Mouse (Mus musculus) heart, postnatal 0 days (tissue): ENCODE results near the gene Mydgf. TPM values are rescaled to one million over a fixed set of nuclear protein-coding genes. Genes with fewer than 3 reads are reported as not detected.

ENCODE experiments used
- ATAC-seq: fragments of 200-750 bp; cut with Nextera tagmentation; 2 replicates; pipeline ENCODE4 v1.8.0; 2017; ENCODE audit warnings: low read depth, moderate number of reproducible peaks, moderate library complexity; ENCODE audit not compliant: insufficient read depth
- DNase-seq: peaks from one replicate; pipeline ENCODE4 v3.0.0-alpha.2; 2016; ENCODE audit warnings: low spot score
- H3K27ac ChIP-seq: fragments of 300-500 bp; sonication (generic); 2 replicates; pipeline ENCODE4 v1.5.1; 2014; ENCODE audit warnings: low read depth, mild to moderate bottlenecking
- H3K27me3 ChIP-seq: fragments of 300-500 bp; sonication (generic); 2 replicates; pipeline ENCODE4 v1.6.1; 2014; ENCODE audit warnings: low read length, mixed read lengths; ENCODE audit not compliant: control insufficient read depth, insufficient read depth
- H3K36me3 ChIP-seq: fragments of 300-500 bp; sonication (generic); replicated peaks from 2 replicates; pipeline ENCODE4 v1.6.1; 2014; ENCODE audit warnings: low read length, mixed read lengths; ENCODE audit not compliant: control insufficient read depth, insufficient read depth
- H3K4me1 ChIP-seq: fragments of 300-500 bp; sonication (generic); 2 replicates; pipeline ENCODE4 v1.6.1; 2014; ENCODE audit warnings: antibody characterized with exemption; ENCODE audit not compliant: control insufficient read depth, insufficient read depth
- H3K4me2 ChIP-seq: fragments of 300-500 bp; sonication (generic); 2 replicates; pipeline ENCODE4 v1.6.1; 2014; ENCODE audit warnings: low read depth, mild to moderate bottlenecking, low read length, moderate library complexity
- H3K4me3 ChIP-seq: fragments of 300-500 bp; sonication (generic); 2 replicates; pipeline ENCODE4 v1.5.1; 2014; ENCODE audit warnings: low read depth, low read length
- H3K9ac ChIP-seq: fragments of 300-500 bp; sonication (generic); replicated peaks from 2 replicates; pipeline ENCODE4 v1.6.1; 2014; ENCODE audit warnings: low read depth, low read length, mixed read lengths
- H3K9me3 ChIP-seq: fragments of 300-500 bp; sonication (generic); replicated peaks from 2 replicates; pipeline ENCODE4 v1.6.1; 2016; ENCODE audit warnings: low read length; ENCODE audit not compliant: control insufficient read depth
- CTCF ChIP-seq: IDR thresholded peaks from 2 replicates; pipeline ENCODE4 v1.5.1; 2016; ENCODE audit warnings: antibody characterized with exemption, control low read depth, low read depth
- EP300 ChIP-seq: IDR thresholded peaks from 2 replicates; pipeline ENCODE4 v1.6.1; 2016; ENCODE audit warnings: antibody characterized with exemption, low read depth
- WGBS: fragments of 180-500 bp; shearing (Covaris S2); extraction: QIAGEN DNeasy Blood & Tissue Kit; methylation state at CpG from one replicate; pipeline ENCODE4 v1.1.7; 2014; 5-methylcytosine and 5-hydroxymethylcytosine counted together
- polyA plus RNA-seq: library from polyadenylated mRNA; unstranded; fragments of >200 nt; fragmentation: Nextera tagmentation; extraction: Ambion mirVana; gene quantifications from 2 replicates; pipeline ENCODE4 v1.2.1, GENCODE M21; 2015
- total RNA-seq: library from RNA; depleted of rRNA; stranded (reverse); fragments of >200 nt; gene quantifications from 2 replicates; pipeline ENCODE4 v1.2.3, GENCODE M21; 2014; ENCODE audit warnings: low replicate concordance

Gene Mydgf
- total and polyA plus RNA-seq, 2 experiments from 2014 or later = 42.9 to 52.0 TPM

DNA sequence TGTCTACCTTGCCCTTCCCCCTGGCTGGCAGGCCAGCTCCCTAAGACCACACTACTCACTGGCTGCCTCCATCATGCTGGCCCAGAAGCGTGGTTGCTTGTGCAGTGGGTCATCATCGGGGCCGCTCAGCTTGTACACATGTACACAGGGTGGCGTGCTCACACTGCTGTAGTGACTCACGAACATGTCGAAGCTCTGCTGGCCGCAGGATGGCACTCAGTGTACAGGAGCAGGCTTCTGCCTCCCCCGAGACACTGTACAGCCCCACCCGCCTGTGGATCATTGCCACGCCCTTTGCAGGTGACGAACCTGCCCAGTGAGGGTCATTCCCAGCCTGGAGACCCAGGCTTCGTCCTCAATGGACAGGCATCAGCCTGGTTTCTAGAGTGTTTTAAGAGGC, 10.6 kb upstream of the Mydgf start:
- DNase-seq = no peak
- Histone ChIP-seq H3K27ac (no peak overlapping the region), H3K4me1 (no peaks in the 10 kb centered on the region), H3K9me3 (no peaks in the 10 kb centered on the region), H3K4me2 (no peak overlapping the region), H3K36me3 (peaks cover 95% of the 10 kb centered on the region), H3K9ac (no peak overlapping the region), H3K27me3 (no peaks in the 10 kb centered on the region), H3K4me3 (no peak overlapping the region)
- no peak for ATAC-seq
- TF ChIP-seq EP300 (no peak), CTCF (no peak)
- 90% methylated on average over 12 of the region's 12 CpGs for WGBS

DNA sequence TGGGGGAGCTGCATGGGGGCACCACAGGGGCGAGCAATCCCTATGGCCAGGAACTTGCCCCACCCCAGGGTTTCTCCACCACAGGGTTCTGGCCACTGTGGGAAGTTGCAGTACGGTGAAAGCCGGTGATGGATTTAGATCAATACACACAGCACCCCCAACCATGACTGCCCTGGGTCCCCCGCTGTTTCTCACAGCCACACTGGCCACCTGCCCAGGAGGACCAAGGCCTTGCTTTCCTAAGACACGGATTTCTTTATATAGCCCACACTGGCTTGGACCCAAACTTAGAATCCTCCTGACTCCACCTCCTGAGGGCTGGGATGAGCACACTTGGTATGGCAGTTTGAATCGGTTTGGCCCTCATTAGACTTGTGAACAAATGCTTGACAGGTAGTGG, 7.5 kb upstream of the Mydgf start:
- no peaks in the 10 kb centered on the region for H3K4me1 ChIP-seq
- 76% methylated on average over 6 of the region's 6 CpGs for WGBS
- TF ChIP-seq CTCF (no peak), EP300 (no peak)
- ATAC-seq = no peak
- DNase-seq = no peak
- no peak overlapping the region for H3K4me3 ChIP-seq
- no peak overlapping the region for H3K27ac ChIP-seq
- no peaks in the 10 kb centered on the region for H3K27me3 ChIP-seq
- H3K9me3 ChIP-seq = no peaks in the 10 kb centered on the region
- H3K9ac ChIP-seq = no peak overlapping the region
- peaks cover 92% of the 10 kb centered on the region for H3K36me3 ChIP-seq
- no peak overlapping the region for H3K4me2 ChIP-seq

DNA sequence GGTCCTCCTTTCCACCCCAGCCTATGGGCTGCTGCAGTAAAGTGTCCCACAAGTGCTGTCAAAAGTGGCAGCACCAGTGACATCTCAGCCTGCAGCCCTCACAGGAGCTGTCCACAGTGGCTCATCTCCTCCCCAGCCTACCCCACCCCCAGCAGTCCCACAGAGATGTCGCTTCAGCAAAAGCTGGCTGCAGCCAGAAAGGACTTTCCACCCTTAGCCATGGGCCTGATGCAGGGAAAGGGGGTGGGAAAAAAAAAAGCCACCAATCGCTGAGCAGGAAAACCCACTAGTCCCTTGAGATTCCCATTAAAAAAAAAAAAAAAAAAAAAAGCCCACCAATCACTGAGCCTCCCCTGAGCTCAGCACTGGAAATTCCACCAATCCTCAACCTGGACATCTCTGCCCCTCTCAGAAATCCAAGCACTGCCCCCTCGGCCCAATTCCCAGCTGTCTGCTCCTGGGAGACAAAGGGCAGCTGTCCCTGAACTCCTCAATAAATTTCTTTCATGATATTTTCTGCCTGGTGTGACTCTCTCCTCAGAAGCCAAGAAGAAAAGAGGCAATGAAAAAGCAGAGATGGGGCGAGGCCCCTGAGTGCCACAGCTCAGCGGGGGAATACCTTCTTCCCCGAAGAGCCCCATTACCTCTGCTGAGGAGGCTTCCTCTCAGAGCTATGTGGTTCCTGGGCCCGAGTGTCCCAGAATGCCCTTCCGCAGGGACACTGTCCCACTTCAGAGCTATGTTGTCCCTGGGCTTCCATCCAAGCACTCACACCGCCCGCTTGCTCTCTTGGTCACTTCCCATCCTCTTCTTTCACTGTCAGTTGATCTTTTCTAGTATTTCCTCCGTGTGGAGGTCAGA, 1.8 kb upstream of the Mydgf start:
- ATAC-seq = peak; percentile 40
- H3K9ac ChIP-seq = 0 out of 2 replicates have a peak overlapping the region, but pooled peaks have one; percentile 1

DNA sequence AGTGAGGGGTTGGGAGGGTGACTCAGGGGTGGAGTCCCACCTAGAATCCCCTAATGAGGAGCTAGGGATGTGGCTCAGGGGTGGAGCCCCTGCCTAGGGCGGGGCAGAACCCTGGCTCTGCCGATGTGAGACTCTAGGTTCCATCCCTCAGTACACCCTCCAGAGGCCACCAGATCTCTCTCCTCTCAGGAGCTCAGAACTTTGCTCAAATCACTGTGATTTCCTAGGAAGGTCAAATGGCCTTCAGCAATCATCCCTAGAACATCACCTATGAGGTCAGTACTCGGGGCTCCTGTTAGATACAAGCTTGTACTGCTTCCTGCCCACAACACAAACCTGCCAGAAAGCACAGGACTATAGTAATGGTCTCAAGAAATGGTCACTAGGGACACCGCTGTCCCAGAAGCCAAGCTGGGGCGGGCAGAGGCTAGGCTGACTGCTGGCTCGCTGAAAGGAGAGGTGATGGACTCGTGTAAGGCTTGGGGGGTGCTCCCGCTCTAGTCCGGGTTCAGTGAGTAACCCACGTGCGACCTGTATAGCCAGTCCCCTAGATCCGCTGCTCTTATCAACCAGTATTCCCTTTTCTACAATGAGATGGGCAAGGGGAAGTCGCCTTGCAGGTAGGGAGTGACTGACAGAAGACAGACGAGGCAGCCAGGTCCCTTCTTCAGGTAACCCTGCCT, 604 bp downstream of the Mydgf start:
- H3K4me3 ChIP-seq = peak overlapping the region; percentile 76
- peaks cover 6% of the 10 kb centered on the region; the same call in 1 of the 2 replicates for H3K4me1 ChIP-seq
- peak overlapping the region; percentile 57 for H3K27ac ChIP-seq
- H3K36me3 ChIP-seq = peaks cover 57% of the 10 kb centered on the region
- ATAC-seq = 0 out of 2 replicates have a peak, but pooled peaks have one; percentile 1
- WGBS = 1% methylated on average over 14 of the region's 14 CpGs
- no peak for DNase-seq
- no peak for TF ChIP-seq CTCF
- peak overlapping the region; percentile 70 for H3K9ac ChIP-seq
- H3K9me3 ChIP-seq = no peaks in the 10 kb centered on the region
- H3K27me3 ChIP-seq = no peaks in the 10 kb centered on the region
- H3K4me2 ChIP-seq = peak overlapping the region; percentile 81

More for the DNA sequence above, 1.8 kb upstream of the Mydgf start:
- peak; percentile 56 for DNase-seq
- Histone ChIP-seq H3K9me3 (no peaks in the 10 kb centered on the region), H3K36me3 (peaks cover 59% of the 10 kb centered on the region), H3K4me1 (peaks cover 6% of the 10 kb centered on the region; the same call in 1 of the 2 replicates), H3K4me2 (0 out of 2 replicates have a peak overlapping the region, but pooled peaks have one; percentile 81), H3K27ac (peak overlapping the region; percentile 71), H3K4me3 (no peak overlapping the region), H3K27me3 (no peaks in the 10 kb centered on the region)
- 34% methylated on average over 11 of the region's 11 CpGs for WGBS
- TF ChIP-seq EP300 (no peak), CTCF (no peak)

DNA sequence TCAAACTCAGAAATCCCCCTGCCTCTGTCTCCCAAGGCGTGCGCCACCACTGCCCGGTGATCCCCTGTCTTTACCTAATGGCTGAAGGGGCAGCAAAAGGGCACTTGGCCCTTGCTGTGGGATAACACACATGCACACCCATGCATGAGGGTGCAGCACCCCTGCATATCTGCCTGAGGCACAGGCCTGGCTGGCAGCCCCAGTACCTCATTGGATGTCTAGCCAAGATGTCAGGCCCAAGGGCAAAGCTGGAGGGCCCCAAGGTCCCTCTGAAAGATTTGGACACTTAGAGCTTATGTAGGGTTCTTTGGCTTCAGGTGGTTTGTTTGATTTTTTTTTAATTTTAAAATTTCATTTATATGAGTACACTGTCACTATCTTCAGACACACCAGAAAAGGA, 8.3 kb downstream of the Mydgf start:
- peaks cover 1% of the 10 kb centered on the region; the same call in 1 of the 2 replicates for H3K4me1 ChIP-seq
- H3K36me3 ChIP-seq = peaks cover 58% of the 10 kb centered on the region
- TF ChIP-seq CTCF (no peak), EP300 (no peak)

More for the DNA sequence above, 8.3 kb downstream of the Mydgf start:
- Histone ChIP-seq H3K9ac (no peak overlapping the region), H3K27ac (no peak overlapping the region), H3K27me3 (no peaks in the 10 kb centered on the region), H3K9me3 (no peaks in the 10 kb centered on the region), H3K4me2 (no peak overlapping the region), H3K4me3 (no peak overlapping the region)
- 96% methylated on average over 3 of the region's 3 CpGs for WGBS
- ATAC-seq = no peak
- no peak for DNase-seq
